Mouse (Mus musculus) forebrain, embryonic 15.5 days (tissue): ENCODE results near the gene Rogdi. TPM values are rescaled to one million over a fixed set of nuclear protein-coding genes. Genes with fewer than 3 reads are reported as not detected.
A peak's percentile ranks its signal among the peaks of the same experiment; 100 is the strongest.

Source experiments
- ATAC-seq: fragments of 200-750 bp; cut with Nextera tagmentation; replicated peaks from 2 replicates; pipeline ENCODE4 v1.8.0; 2017; ENCODE audit warnings: mild to moderate bottlenecking, moderate TSS enrichment, moderate library complexity
- H3K27ac ChIP-seq: fragments of 300-500 bp; sonication (generic); replicated peaks from 2 replicates; pipeline ENCODE4 v1.5.1; 2015; ENCODE audit warnings: mild to moderate bottlenecking, inconsistent platforms
- H3K27me3 ChIP-seq: fragments of 300-500 bp; sonication (generic); 2 replicates; pipeline ENCODE4 v1.6.1; 2015; ENCODE audit warnings: inconsistent platforms
- H3K36me3 ChIP-seq: fragments of 300-500 bp; sonication (generic); 2 replicates; pipeline ENCODE4 v1.6.1; 2015; ENCODE audit warnings: mild to moderate bottlenecking, inconsistent platforms
- H3K4me1 ChIP-seq: fragments of 300-500 bp; sonication (generic); 2 replicates; pipeline ENCODE4 v1.6.1; 2015; ENCODE audit warnings: inconsistent platforms
- H3K4me2 ChIP-seq: fragments of 300-500 bp; sonication (generic); replicated peaks from 2 replicates; pipeline ENCODE4 v1.6.1; 2015; ENCODE audit warnings: mild to moderate bottlenecking, inconsistent platforms
- H3K4me3 ChIP-seq: fragments of 300-500 bp; sonication (generic); 2 replicates; pipeline ENCODE4 v1.5.1; 2015; ENCODE audit warnings: mild to moderate bottlenecking, inconsistent platforms
- H3K9ac ChIP-seq: fragments of 300-500 bp; sonication (generic); replicated peaks from 2 replicates; pipeline ENCODE4 v1.6.1; 2015; ENCODE audit warnings: mild to moderate bottlenecking, inconsistent platforms
- H3K9me3 ChIP-seq: fragments of 300-500 bp; sonication (generic); 2 replicates; pipeline ENCODE4 v1.6.1; 2016; ENCODE audit warnings: inconsistent platforms
- WGBS: fragments of 180-500 bp; shearing (Covaris S2); methylation state at CpG from one replicate; pipeline ENCODE4 v1.1.7; 2015; ENCODE audit warnings: mixed read lengths; 5-methylcytosine and 5-hydroxymethylcytosine counted together
- polyA plus RNA-seq: library from polyadenylated mRNA; unstranded; fragments of >200 nt; fragmentation: Nextera tagmentation; extraction: Ambion mirVana; gene quantifications from 2 replicates; pipeline ENCODE4 v1.2.1, GENCODE M21; 2015

The Rogdi gene
- polyA plus RNA-seq, 1 experiment from 2014 or later = 91.4 TPM

DNA sequence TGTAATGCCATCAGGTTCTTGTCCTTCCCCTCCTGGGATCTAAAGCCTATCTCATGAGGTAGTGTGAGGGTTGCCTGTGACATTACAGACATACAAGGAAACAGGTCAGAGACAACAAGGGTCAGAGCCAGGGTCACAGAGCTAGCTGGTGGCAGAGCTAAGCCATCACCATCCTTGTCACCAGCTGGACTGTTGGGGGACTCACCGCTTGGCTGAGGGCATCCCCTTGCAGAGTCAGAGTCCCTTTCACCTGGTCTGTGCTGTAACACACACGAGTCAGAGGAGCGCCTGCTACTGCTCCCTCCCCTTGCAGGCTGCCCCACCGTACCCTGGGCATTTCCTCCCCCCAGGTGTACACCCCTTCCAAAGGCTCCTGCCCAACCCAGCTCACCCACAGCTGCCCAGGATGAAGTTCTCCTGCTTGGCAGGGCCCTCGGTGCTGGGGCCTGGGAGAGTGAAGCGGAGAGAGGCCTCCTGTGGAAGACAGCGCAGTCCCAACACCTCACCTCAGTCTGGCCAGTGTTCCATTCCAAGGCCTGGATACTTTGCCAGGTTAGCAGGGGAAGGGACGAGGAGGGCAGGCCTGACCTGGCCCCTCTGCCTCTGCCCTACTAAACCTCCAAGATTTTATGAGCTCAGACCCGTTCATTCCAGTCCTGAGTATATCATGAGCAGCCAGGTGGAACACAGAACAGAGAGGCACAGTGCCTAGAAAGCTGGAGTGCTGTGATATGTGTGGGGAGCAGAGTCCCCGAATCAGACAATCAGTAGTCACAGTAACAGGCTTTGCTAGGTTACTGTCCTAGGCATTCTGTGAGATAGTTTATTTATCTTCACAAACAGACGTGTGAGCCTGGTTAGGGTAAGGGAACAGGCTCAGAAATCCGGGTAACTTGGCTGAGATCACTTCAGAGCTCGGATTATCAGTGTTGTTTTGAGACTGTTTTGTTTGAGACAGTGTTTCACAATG, 1.0 kb downstream of the Rogdi start:
- Histone ChIP-seq H3K4me2 (peak overlapping the region; percentile 67), H3K27ac (peak overlapping the region; percentile 77; the same call in 1 of the 2 replicates), H3K9me3 (no peaks in the 10 kb centered on the region), H3K36me3 (peaks cover 29% of the 10 kb centered on the region), H3K4me1 (peaks cover 11% of the 10 kb centered on the region), H3K27me3 (no peaks in the 10 kb centered on the region), H3K9ac (peak overlapping the region; percentile 71), H3K4me3 (peak overlapping the region; percentile 60)
- no peak for ATAC-seq
- WGBS = 50% methylated on average over 13 of the region's 13 CpGs

DNA sequence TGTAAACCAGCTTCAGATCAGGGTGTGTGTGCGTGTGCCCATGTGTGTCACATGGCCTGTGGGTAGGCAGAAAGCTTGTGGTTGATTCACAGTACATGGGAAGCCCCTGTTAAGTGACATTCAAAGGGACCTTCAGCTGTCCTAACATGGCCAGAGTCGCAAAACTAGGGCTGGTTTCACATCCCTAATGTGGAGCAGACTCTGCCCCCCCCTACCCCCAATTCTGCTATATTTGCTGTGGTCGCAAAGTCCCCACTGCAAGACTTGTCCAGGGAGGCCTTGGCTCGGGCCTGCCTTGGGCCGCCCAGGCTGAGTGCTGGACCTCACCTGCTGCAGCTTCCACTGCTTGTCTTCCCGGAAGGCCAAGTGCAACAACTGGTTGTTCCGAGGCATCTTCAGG, 2.1 kb downstream of the Rogdi start:
- Histone ChIP-seq H3K9ac (no peak overlapping the region), H3K4me2 (no peak overlapping the region)

DNA sequence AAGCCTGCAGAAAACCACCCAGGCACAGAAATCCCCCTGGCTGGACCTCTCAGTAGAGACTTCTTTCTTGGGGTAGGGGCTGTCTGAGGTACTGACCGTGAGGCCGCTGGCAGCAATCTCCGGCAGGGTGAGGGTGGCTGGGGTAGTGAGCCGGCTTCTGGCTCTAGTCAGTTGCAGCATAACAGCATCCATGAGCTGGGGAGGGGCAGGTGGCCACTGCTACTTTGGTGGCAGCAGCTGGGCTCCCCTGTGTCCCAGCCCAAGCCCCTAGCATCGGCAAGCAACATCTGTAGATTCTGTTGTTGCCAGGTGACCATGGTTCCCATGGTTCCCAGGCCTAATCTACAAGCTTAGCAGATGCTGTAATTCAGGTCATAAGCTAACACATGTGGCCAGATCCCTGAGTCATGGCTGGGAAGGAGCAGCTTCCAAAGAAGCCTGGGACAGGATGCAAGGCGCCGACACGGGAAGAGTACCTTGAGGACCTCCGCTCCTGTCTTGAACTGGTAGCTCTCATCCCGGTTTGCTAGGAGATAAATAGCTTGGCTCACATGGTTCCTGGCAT, 2.9 kb downstream of the Rogdi start:
- no peak for ATAC-seq
- Histone ChIP-seq H3K27ac (no peak overlapping the region), H3K36me3 (peaks cover 11% of the 10 kb centered on the region), H3K4me2 (no peak overlapping the region), H3K9me3 (no peaks in the 10 kb centered on the region), H3K4me1 (peaks cover 11% of the 10 kb centered on the region), H3K9ac (no peak overlapping the region), H3K27me3 (no peaks in the 10 kb centered on the region), H3K4me3 (no peak overlapping the region)
- WGBS = 95% methylated on average over 10 of the region's 10 CpGs

More for the DNA sequence above, 2.1 kb downstream of the Rogdi start:
- H3K9me3 ChIP-seq = no peaks in the 10 kb centered on the region
- ATAC-seq = no peak
- H3K36me3 ChIP-seq = peaks cover 19% of the 10 kb centered on the region
- WGBS = 91% methylated on average over 7 of the region's 7 CpGs
- peaks cover 11% of the 10 kb centered on the region for H3K4me1 ChIP-seq
- H3K27me3 ChIP-seq = no peaks in the 10 kb centered on the region
- H3K27ac ChIP-seq = no peak overlapping the region
- no peak overlapping the region for H3K4me3 ChIP-seq

DNA sequence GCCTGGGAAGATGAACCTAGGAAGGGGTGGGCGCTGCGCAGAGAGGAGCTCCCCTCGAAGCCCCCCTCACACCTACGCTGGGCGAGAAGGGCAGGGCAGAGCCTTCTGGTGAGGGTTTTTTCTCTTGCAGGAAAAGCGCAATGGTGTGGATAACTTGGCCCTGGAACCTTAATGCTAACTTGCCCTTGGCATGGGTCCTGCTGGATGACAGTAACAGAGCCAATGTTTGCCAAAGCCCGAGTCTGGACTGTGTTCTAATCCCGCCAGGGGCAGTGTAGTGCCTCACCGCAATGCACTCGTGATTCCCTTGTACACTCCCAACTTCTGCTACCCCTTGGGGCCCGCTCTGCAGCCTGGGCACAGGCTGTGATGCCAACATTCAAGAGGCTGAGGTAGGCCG, 5.3 kb downstream of the Rogdi start:
- H3K36me3 ChIP-seq = no peaks in the 10 kb centered on the region
- no peak overlapping the region for H3K9ac ChIP-seq
- no peaks in the 10 kb centered on the region for H3K27me3 ChIP-seq
- no peak overlapping the region for H3K27ac ChIP-seq
- peaks cover 11% of the 10 kb centered on the region for H3K4me1 ChIP-seq
- no peaks in the 10 kb centered on the region for H3K9me3 ChIP-seq
- no peak overlapping the region for H3K4me2 ChIP-seq
- no peak for ATAC-seq
- H3K4me3 ChIP-seq = no peak overlapping the region
- WGBS = 84% methylated on average over 12 of the region's 12 CpGs

DNA sequence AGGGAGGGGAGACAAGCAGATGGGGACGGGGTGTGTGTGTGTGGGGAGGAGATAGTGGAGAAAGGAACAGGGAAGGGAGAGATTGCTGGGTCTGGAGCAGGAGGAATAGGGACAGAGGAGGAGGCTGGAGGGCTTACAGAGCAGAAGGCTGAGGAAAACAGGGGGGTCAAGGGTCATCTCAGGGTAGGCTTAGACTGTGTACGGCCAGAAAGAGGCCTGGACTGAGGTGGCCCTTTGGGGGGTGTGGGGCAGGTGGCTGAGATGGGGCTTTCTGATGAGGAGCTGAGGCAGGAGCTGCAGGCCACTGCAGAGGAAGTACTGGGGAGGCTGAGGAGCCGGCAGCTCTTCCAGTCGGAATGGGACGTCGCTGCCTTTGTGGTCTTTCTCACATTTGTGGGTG, 5.9 kb downstream of the Rogdi start:
- WGBS = 51% methylated on average over 6 of the region's 6 CpGs
- ATAC-seq = no peak
- H3K27me3 ChIP-seq = no peaks in the 10 kb centered on the region

DNA sequence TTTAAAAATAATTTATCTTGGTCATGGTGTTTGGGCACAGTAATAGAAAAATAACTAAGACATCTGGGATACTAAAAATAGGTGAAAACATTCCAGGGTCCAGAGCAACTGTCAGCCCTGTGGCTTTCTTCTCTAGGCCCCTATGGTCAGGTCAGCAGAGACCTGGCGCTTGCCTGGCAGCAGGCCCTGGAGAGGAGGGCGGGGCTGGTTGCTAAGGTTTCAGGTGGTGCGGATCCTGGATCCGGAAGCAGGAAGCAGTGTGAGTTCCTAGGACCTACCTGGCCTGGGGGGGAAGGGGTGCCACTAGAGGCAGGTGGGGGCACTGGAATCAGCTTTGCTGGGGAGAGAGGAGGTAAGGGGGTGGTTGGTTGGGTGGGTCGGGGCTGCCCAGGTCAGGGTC, 6.3 kb downstream of the Rogdi start, which contains the start of gene Smim22:
Smim22 (plus strand) TSS at position 222 of the 400 bp plus-strand sequence.
- ATAC-seq = no peak
- Histone ChIP-seq H3K9ac (no peak within 1 kb of the TSS), H3K27ac (no peak within 1 kb of the TSS), H3K36me3 (no peaks in the 10 kb centered on the region), H3K27me3 (no peaks in the 10 kb centered on the region), H3K4me3 (no peak within 1 kb of the TSS), H3K4me2 (no peak within 1 kb of the TSS), H3K4me1 (peaks cover 3% of the 10 kb centered on the region), H3K9me3 (no peaks in the 10 kb centered on the region)
- WGBS = 48% methylated on average over 5 of the region's 5 CpGs

More for the DNA sequence above, 5.9 kb downstream of the Rogdi start:
- Histone ChIP-seq H3K36me3 (no peaks in the 10 kb centered on the region), H3K4me3 (no peak overlapping the region), H3K4me1 (peaks cover 7% of the 10 kb centered on the region), H3K27ac (no peak overlapping the region), H3K9me3 (no peaks in the 10 kb centered on the region), H3K9ac (no peak overlapping the region), H3K4me2 (no peak overlapping the region)

DNA sequence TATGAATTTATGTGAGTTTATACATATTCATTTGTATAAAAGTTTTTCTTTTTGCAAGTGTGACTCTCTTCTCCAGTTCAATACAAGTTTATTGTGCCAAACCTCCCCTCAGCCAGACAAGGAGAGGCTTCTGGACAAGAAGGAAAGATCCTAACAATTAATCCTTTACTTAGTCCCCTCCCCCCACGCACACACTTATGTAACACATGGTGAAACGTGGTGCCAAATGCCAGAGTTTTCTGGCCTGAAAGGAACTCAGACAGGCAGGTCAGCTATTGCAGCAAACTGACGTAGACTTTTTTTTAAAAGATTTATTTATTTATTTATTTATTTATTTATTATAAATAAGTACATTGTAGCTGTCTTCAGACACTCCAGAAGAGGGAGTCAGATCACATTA, 12.7 kb downstream of the Rogdi start:
- no peak for ATAC-seq
- Histone ChIP-seq H3K27ac (no peak overlapping the region), H3K27me3 (peaks cover 3% of the 10 kb centered on the region; the same call in 1 of the 2 replicates), H3K4me3 (no peak overlapping the region), H3K9ac (no peak overlapping the region), H3K36me3 (no peaks in the 10 kb centered on the region), H3K4me2 (no peak overlapping the region), H3K4me1 (no peaks in the 10 kb centered on the region), H3K9me3 (no peaks in the 10 kb centered on the region)
- WGBS = 70% methylated on average over 3 of the region's 3 CpGs

DNA sequence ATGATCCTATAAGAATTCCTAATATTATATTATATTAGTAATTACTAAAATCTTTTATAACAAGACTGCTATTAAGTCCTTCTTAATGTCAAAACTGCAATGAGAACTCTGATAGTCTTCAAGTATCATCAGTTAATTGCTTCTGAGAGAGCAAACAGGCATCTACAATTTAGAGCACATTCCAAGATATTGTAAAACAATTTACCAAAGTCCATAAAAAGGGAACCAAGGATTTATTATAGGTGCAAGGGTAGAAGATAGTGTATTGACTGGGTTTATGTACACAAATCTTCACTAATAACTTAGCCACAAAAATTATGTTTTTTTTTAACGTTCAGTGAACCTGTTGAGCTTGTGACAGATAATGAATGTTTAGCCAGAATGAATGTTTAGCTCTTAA, 14.4 kb downstream of the Rogdi start:
- H3K4me3 ChIP-seq = no peak overlapping the region
- no peak overlapping the region for H3K4me2 ChIP-seq
- no peak for ATAC-seq
- no peaks in the 10 kb centered on the region for H3K4me1 ChIP-seq
- H3K27me3 ChIP-seq = peaks cover 3% of the 10 kb centered on the region; the same call in 1 of the 2 replicates
- no peaks in the 10 kb centered on the region for H3K9me3 ChIP-seq
- 77% methylated on average over 1 of the region's 1 CpGs for WGBS
- no peak overlapping the region for H3K9ac ChIP-seq
- H3K27ac ChIP-seq = no peak overlapping the region
- H3K36me3 ChIP-seq = no peaks in the 10 kb centered on the region

DNA sequence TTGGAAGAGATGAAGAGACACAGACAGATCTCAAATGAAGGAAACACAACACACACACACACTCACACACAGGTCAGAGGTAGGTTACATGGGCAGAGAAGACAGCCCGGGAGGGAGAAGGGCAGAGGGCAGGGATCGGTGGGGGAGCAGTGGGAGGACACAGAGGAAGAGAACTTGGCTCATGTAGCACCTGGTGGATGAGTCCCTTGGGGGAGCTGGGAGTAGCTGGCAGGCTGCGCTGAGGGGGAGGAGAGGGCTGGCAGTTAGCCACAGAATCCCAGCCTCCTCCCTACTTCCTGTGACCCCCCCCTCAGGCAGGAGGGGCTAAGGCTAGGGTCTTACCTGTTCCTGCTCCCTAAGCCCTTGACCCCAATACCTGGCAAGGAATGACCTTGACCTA, 15.8 kb downstream of the Rogdi start, which contains the start of gene Sept12:
Sept12 (minus strand) TSS at position 300 of the 400 bp plus-strand sequence.
- whole genome bisulfite sequencing = 53% methylated on average over 3 of the region's 3 CpGs
- no peak for ATAC-seq
- Histone ChIP-seq H3K36me3 (no peaks in the 10 kb centered on the region), H3K9me3 (no peaks in the 10 kb centered on the region), H3K9ac (no peak within 1 kb of the TSS), H3K4me3 (no peak within 1 kb of the TSS), H3K4me1 (no peaks in the 10 kb centered on the region), H3K27me3 (peaks cover 3% of the 10 kb centered on the region; the same call in 1 of the 2 replicates), H3K4me2 (no peak within 1 kb of the TSS), H3K27ac (no peak within 1 kb of the TSS)

DNA sequence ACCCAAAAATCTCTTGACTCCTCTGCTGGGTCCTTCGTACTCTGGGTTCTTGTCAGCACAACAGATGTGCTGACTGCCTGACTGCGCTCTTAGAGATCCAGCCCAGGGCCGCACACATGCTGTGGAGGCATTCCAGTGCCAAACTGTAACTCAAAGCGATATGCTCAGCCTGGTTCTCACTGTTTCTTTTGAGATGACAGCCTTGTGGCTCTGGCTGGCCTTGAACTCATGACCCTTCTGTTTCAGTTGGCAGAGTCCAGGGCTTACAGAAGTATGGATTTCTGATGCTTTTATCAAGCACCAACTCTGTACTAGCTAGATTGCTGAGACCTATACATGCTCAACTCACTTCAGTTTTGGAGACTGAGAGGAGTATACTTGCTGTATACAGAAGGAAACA, 20.1 kb downstream of the Rogdi start:
- Histone ChIP-seq H3K36me3 (no peaks in the 10 kb centered on the region), H3K9me3 (no peaks in the 10 kb centered on the region), H3K4me3 (no peak overlapping the region), H3K4me2 (no peak overlapping the region), H3K27me3 (no peaks in the 10 kb centered on the region), H3K4me1 (no peaks in the 10 kb centered on the region), H3K27ac (no peak overlapping the region), H3K9ac (no peak overlapping the region)
- 83% methylated on average over 4 of the region's 4 CpGs for WGBS
- no peak for ATAC-seq

DNA sequence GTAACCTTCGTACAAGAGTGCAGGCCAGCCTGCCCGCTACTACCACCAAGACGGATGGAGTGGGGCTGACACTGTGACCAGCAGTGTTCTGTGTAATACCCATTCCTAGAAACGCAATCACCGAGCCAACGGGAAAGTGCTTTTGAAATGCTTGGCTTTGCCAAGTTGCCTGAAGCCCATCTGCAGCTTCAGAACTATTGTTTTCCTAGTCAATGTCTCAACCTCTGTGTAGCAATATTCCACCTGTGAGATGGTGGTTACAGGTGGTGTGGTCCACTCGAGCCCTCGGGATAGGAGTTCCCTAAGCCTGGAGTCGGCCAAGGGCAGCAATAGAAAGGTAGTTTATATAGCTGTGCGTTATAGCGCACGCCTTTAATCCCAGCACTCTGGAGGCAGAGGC, 28.6 kb downstream of the Rogdi start:
- Histone ChIP-seq H3K4me3 (no peak overlapping the region), H3K4me2 (no peak overlapping the region), H3K9me3 (no peaks in the 10 kb centered on the region), H3K36me3 (no peaks in the 10 kb centered on the region), H3K27ac (no peak overlapping the region), H3K27me3 (no peaks in the 10 kb centered on the region), H3K9ac (no peak overlapping the region), H3K4me1 (no peaks in the 10 kb centered on the region)
- ATAC-seq = no peak
- WGBS = 94% methylated on average over 12 of the region's 12 CpGs

DNA sequence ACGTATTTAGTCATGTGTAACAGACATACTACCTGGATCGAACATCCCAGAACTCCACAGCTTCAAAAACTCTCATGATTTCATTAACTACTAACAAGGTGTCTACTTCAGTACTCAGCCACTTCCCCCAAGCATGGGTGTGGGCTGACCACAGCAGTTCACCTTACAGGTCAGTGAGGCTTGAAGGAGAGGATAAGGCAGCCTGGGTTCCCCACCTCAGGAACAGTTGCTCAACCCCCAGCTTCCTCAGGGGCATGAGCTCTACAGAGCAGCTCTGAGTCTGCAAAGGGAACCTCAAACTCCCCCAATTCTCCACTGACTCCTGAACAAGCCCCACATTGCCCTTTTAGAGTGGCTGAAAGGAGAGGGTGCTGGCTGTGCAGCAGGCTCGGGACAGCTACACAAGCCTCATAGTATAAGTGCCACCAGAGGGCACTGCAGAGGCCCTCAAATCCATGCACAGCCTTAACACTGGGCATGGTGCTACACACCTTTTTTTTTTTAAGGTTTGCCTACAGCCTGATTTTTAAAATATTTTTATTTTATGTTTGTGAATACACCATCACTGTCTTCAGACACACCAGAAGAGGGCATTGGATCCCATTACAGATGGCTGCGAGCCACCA, 33.5 kb downstream of the Rogdi start:
- Histone ChIP-seq H3K4me3 (no peak overlapping the region), H3K27ac (no peak overlapping the region), H3K36me3 (no peaks in the 10 kb centered on the region), H3K4me1 (no peaks in the 10 kb centered on the region), H3K9ac (no peak overlapping the region), H3K27me3 (no peaks in the 10 kb centered on the region), H3K4me2 (no peak overlapping the region), H3K9me3 (no peaks in the 10 kb centered on the region)
- no peak for ATAC-seq
- 71% methylated on average over 4 of the region's 4 CpGs for WGBS
